Mouse (Mus musculus): ENCODE measurements around the gene Il4ra.

DNA sequence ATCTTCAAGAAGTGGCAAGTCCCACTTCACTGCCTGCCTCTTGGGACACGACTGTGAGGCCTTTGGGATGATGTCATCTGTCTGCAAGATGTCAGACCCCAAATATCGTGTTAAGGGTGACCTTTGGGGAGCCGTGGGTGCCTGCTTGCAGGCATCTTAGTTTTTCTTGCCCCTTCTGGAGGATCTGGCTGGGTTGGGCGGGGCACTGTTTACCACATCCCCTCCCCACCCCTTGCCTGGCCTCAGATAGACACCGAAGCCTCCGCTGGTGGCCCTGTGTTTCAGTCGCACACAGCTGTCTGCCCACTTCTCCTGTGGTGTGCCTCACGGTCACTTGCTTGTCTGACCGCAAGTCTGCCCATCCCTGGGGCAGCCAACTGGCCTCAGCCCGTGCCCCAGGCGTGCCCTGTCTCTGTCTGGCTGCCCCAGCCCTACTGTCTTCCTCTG, 51.3 kb downstream of the Il4ra start, which contains the start of gene Il21r:
- peak; percentile 87 for TF ChIP-seq TBP (conservative IDR thresholded peaks at IDR 0.05; ENCODE audit: low read depth, low read length)
- TF ChIP-seq POLR2A (IDR thresholded peaks at IDR 0.05; ENCODE audit: low read depth, low read length), result peak; percentile 86
- TF ChIP-seq JUND (conservative IDR thresholded peaks at IDR 0.05; ENCODE audit: low read depth, low read length), result peak; percentile 90
- no peak for TF ChIP-seq CTCF (conservative IDR thresholded peaks at IDR 0.05 in 1 of 2, IDR thresholded peaks at IDR 0.05 in 1 of 2; ENCODE audit: low read depth in 2 of 2, low read length in 2 of 2)
- TF ChIP-seq ZKSCAN1 (IDR thresholded peaks at IDR 0.05; ENCODE audit: borderline replicate concordance, low read depth, low read length), result no peak
